Mouse (Mus musculus) E14TG2a.4 (cell line): ENCODE results near the gene Kbtbd4.

ENCODE experiments used
- CTCF ChIP-seq: conservative IDR thresholded peaks from 2 replicates; pipeline ENCODE4 v1.5.1; 2014; ENCODE audit warnings: low read length
- NANOG ChIP-seq: IDR thresholded peaks from 2 replicates; pipeline ENCODE4 v1.6.1; 2014; ENCODE audit warnings: borderline replicate concordance, low read length, mixed read lengths

GRCm38 (mm10) chr2:90960012-90960411, 55.5 kb downstream of the Kbtbd4 start:
- TF ChIP-seq CTCF (no peak), NANOG (no peak)
